Mouse (Mus musculus) intestine, embryonic 15.5 days (tissue): ENCODE measurements around the gene Arntl2. TPM values are rescaled to one million over a fixed set of nuclear protein-coding genes. Genes with fewer than 3 reads are reported as not detected.
"Not testable (repeated sequence)": the region's sequence is repeated elsewhere in the genome, so short reads cannot be mapped to it uniquely, and the experiment has no call there.

Source experiments
- ATAC-seq: fragments of 200-750 bp; cut with Nextera tagmentation; 2 replicates; pipeline ENCODE4 v1.8.0; 2017; ENCODE audit warnings: moderate TSS enrichment, moderate library complexity
- H3K27ac ChIP-seq: fragments of 300-500 bp; sonication (generic); 2 replicates; pipeline ENCODE4 v1.5.1; 2015; ENCODE audit warnings: mild to moderate bottlenecking, inconsistent platforms
- H3K27me3 ChIP-seq: fragments of 300-500 bp; sonication (generic); replicated peaks from 2 replicates; pipeline ENCODE4 v1.6.1; 2015; ENCODE audit warnings: inconsistent platforms
- H3K36me3 ChIP-seq: fragments of 300-500 bp; sonication (generic); 2 replicates; pipeline ENCODE4 v1.6.1; 2015; ENCODE audit warnings: inconsistent platforms
- H3K4me1 ChIP-seq: fragments of 300-500 bp; sonication (generic); replicated peaks from 2 replicates; pipeline ENCODE4 v1.6.1; 2015; ENCODE audit warnings: inconsistent platforms
- H3K4me2 ChIP-seq: fragments of 300-500 bp; sonication (generic); replicated peaks from 2 replicates; pipeline ENCODE4 v1.6.1; 2015; ENCODE audit warnings: mild to moderate bottlenecking, inconsistent platforms
- H3K4me3 ChIP-seq: fragments of 300-500 bp; sonication (generic); replicated peaks from 2 replicates; pipeline ENCODE4 v1.5.1; 2015; ENCODE audit warnings: inconsistent platforms
- H3K9ac ChIP-seq: fragments of 300-500 bp; sonication (generic); 2 replicates; pipeline ENCODE4 v1.6.1; 2015; ENCODE audit warnings: inconsistent platforms
- H3K9me3 ChIP-seq: fragments of 300-500 bp; sonication (generic); 2 replicates; pipeline ENCODE4 v1.6.1; 2016; ENCODE audit warnings: inconsistent platforms
- WGBS: fragments of 180-500 bp; shearing (Covaris S2); methylation state at CpG from one replicate; pipeline ENCODE4 v1.1.7; 2015; 5-methylcytosine and 5-hydroxymethylcytosine counted together
- polyA plus RNA-seq: library from polyadenylated mRNA; unstranded; fragments of >200 nt; fragmentation: Nextera tagmentation; extraction: Ambion mirVana; gene quantifications from 2 replicates; pipeline ENCODE4 v1.2.1, GENCODE M21; 2015

Arntl2 gene
- polyA plus RNA-seq, 1 experiment from 2014 or later: 2.8 TPM

DNA sequence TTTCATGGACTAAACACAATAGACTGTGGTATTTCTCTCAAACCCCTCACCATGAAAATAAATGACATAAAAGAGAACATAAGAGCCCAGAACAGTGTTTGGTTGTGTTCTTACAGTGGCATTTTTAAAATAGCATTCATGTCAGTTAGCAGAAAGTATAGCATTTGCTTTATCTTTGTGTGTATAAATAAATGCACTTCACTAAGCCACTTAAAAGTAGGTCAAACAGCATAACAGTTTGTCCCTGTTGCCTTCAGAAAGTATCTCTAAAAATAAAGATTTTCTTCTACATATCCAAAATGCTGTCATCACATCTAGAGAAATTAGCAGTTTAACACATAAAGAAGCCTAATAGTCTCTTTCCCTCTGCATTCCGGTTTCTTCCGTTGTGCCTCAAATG lies 61.5 kb downstream of the Arntl2 start:
- WGBS: 82% methylated on average over 2 of the region's 2 CpGs
- H3K4me3 ChIP-seq: no peak overlapping the region
- H3K4me1 ChIP-seq: no peaks in the 10 kb centered on the region
- H3K9me3 ChIP-seq: no peaks in the 10 kb centered on the region
- no peaks in the 10 kb centered on the region for H3K27me3 ChIP-seq
- no peaks in the 10 kb centered on the region for H3K36me3 ChIP-seq
- no peak for ATAC-seq
- H3K9ac ChIP-seq: no peak overlapping the region
- no peak overlapping the region for H3K27ac ChIP-seq
- no peak overlapping the region for H3K4me2 ChIP-seq

DNA sequence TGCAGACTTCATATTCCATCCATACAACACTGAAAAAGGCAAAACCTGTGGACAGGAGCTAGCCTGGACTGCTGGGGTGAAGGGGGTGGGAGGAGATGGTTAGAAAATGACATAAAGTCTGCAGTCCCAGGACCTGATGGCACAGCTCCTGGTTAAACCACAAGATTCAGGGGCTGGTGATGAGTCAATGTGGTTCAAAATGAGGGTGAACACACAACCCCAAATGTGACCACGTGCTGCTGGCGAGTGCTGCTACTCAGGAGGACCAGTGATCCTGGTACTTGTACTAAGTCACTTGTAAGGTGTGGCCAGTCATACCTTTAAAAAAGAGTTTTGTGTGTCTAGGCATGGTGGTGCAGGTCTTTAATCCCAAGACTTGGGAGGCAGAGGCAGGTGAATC lies 67.3 kb downstream of the Arntl2 start:
- no peaks in the 10 kb centered on the region for H3K9me3 ChIP-seq
- H3K4me1 ChIP-seq: no peaks in the 10 kb centered on the region
- no peak overlapping the region for H3K4me3 ChIP-seq
- H3K36me3 ChIP-seq: no peaks in the 10 kb centered on the region
- no peaks in the 10 kb centered on the region for H3K27me3 ChIP-seq
- no peak overlapping the region for H3K9ac ChIP-seq
- ATAC-seq: no peak
- H3K27ac ChIP-seq: no peak overlapping the region
- WGBS: 94% methylated on average over 2 of the region's 2 CpGs
- no peak overlapping the region for H3K4me2 ChIP-seq

DNA sequence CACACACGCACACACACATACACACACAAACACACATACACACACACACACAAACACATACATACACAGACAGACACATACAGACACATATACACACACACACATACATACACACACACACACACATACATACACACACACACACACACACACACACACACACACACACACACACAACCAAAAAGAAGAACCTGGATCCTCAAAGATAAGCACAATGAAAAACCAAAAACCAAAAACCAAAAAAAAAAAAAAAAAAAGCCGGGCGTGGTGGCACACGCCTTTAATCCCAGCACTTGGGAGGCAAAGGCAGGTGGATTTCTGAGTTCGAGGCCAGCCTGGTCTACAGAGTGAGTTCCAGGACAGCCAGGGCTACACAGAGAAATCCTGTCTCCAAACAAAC lies 68.5 kb downstream of the Arntl2 start:
- 95% methylated on average over 3 of the region's 5 CpGs for WGBS
- H3K27me3 ChIP-seq, H3K4me3 ChIP-seq, H3K4me2 ChIP-seq, ATAC-seq, H3K9ac ChIP-seq, H3K4me1 ChIP-seq, H3K27ac ChIP-seq, H3K36me3 ChIP-seq, H3K9me3 ChIP-seq: not testable (repeated sequence)

DNA sequence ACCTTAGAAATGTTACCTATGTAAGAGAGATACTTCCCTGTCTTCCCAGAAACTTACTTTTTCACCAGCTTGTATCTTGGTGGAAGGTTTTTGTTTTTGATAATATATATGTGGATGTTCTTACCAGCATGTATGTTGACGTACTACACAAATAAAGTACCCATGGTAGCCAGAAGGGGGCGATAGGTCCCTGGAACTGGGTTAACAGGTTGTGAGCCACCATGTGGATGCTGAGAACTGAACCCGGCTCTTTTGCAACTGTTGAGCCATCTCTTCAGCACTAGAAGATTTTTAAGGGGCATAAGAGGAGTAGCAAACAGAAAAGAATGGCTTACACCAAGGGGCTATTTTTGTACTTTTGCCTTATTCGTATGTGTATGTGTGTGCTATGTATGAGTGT lies 69.8 kb downstream of the Arntl2 start:
- Histone ChIP-seq H3K9me3 (no peaks in the 10 kb centered on the region), H3K27ac (no peak overlapping the region), H3K4me1 (no peaks in the 10 kb centered on the region), H3K4me2 (no peak overlapping the region), H3K9ac (no peak overlapping the region), H3K27me3 (no peaks in the 10 kb centered on the region), H3K36me3 (no peaks in the 10 kb centered on the region), H3K4me3 (no peak overlapping the region)
- 81% methylated on average over 4 of the region's 4 CpGs for WGBS
- ATAC-seq: no peak

DNA sequence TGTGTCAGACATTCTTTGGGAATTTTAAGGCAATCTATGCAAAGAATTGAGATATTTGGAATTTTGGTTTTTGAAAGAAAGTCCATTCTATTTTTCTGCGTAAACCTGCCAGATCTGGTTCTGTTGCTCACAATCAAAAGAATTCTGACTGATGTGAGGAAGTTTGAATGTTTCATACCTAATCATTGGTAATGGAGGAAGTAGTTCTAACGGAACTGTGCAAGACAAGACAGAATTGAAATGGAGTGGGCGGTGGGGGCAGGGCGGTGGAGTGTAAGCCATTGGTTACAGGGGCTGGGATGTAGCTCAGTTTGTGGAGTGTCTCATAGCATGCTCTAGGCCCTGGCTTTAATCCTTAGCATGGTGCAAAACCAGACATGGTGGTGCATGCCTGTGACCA lies 76.1 kb downstream of the Arntl2 start:
- Histone ChIP-seq H3K4me3 (no peak overlapping the region), H3K9me3 (no peaks in the 10 kb centered on the region), H3K4me1 (no peaks in the 10 kb centered on the region), H3K4me2 (no peak overlapping the region), H3K27me3 (no peaks in the 10 kb centered on the region), H3K36me3 (no peaks in the 10 kb centered on the region), H3K27ac (no peak overlapping the region), H3K9ac (no peak overlapping the region)
- ATAC-seq: no peak
- WGBS: 86% methylated on average over 4 of the region's 4 CpGs

DNA sequence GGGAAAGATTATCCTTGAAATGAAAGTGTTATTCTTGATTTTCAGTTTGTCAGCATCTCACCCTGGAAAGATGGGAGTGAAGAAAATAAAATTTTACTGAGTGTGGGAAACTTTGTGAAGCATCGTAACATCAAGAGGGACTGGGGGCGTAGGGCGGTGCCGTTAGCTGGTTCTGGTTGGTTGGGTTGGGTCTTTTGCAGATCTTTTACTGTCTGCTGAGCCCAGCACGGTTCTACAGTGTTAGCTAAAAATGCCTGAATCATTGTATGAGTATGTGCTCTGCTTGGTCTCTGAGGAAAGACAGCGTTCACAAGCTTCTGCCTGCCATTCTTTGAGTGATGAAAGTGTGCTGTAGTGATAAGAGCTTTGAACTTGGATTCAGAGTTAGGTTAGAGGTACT lies 78.6 kb downstream of the Arntl2 start:
- Histone ChIP-seq H3K27ac (no peak overlapping the region), H3K4me2 (no peak overlapping the region), H3K9ac (no peak overlapping the region), H3K36me3 (no peaks in the 10 kb centered on the region), H3K4me3 (no peak overlapping the region), H3K4me1 (no peaks in the 10 kb centered on the region), H3K27me3 (no peaks in the 10 kb centered on the region), H3K9me3 (no peaks in the 10 kb centered on the region)
- 84% methylated on average over 6 of the region's 6 CpGs for WGBS
- no peak for ATAC-seq

DNA sequence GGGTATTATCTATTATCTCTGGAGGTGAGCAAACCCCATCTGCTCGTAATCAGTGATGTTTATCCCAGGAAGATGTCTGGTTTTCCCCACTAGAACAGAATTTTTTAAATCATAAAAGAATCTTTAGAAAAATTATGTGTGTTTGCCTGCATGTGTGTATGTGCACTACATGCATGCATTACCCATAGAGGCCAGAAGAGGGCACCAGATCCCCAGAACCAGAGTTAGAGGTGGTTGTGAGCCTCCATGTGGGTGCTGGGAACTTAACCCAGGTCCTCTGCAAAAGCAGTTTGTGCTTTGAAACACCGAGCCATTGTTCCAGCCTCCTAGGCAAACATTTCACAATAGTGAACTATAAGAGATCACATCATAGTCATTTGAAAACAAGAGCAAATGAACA lies 81.0 kb downstream of the Arntl2 start:
- no peak overlapping the region for H3K27ac ChIP-seq
- no peak overlapping the region for H3K4me2 ChIP-seq
- WGBS: 86% methylated on average over 2 of the region's 2 CpGs
- no peaks in the 10 kb centered on the region for H3K27me3 ChIP-seq
- no peaks in the 10 kb centered on the region for H3K36me3 ChIP-seq
- H3K4me1 ChIP-seq: no peaks in the 10 kb centered on the region
- no peak for ATAC-seq
- no peak overlapping the region for H3K4me3 ChIP-seq
- no peak overlapping the region for H3K9ac ChIP-seq
- no peaks in the 10 kb centered on the region for H3K9me3 ChIP-seq

DNA sequence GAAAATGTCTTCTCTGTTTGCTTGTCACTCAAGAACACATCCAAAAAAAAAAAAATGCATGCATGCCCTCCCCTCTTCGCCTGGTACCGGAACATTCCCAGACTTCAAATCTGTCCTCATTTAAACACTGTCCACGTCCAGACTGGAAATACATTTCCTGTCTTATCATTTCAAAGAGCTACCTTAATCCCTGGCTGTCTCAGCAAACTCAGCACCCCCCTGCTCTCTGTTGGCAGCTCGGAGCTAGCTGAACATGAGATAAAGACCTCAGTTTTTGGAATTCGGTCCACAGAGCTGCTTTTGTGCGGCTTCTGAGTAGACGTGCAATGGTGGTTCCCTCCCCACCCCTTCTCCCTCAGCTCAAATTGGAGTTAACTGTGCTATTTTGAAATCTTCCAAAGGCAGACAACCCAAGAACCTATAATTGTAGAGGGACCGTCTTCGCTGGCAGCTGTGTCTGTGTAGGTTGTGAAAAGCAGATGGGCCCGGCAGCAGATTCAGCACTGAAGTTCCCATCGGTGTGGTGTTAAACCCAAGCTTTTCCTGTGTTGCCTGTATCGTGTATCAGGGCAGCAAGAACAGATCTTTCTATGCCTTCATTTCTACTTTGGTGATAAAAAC lies 81.7 kb downstream of the Arntl2 start:
- Histone ChIP-seq H3K27me3 (no peaks in the 10 kb centered on the region), H3K4me3 (no peak overlapping the region), H3K4me2 (no peak overlapping the region), H3K9me3 (no peaks in the 10 kb centered on the region), H3K27ac (no peak overlapping the region), H3K36me3 (no peaks in the 10 kb centered on the region), H3K9ac (no peak overlapping the region), H3K4me1 (0 out of 2 replicates have a peak, but pooled peaks cover 1% of the 10 kb centered on the region)
- 85% methylated on average over 12 of the region's 12 CpGs for WGBS
- ATAC-seq: no peak

DNA sequence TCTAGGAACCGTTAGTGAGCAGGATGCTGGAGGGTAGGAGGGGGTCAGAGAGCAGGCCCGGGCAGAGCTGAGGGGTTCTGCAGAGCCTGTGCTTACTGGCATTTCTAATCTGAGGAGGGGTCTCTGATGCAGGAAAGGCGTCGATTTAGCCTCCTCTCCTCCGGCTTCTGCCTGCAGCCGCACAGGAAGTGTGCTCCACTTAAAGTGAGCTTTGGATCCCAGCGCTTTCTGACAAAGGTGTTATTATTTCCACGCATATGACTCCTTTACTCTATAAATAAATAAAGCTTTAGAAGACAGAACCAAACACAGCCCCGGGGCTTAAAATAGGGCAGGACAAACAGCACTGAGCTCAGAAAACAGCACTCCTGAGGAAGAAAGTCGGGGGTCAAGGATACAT lies 83.1 kb downstream of the Arntl2 start:
- H3K4me1 ChIP-seq: 0 out of 2 replicates have a peak, but pooled peaks cover 6% of the 10 kb centered on the region
- 44% methylated on average over 10 of the region's 10 CpGs for WGBS
- H3K27me3 ChIP-seq: no peaks in the 10 kb centered on the region
- H3K36me3 ChIP-seq: no peaks in the 10 kb centered on the region
- H3K4me2 ChIP-seq: no peak overlapping the region
- ATAC-seq: no peak
- H3K4me3 ChIP-seq: no peak overlapping the region
- H3K27ac ChIP-seq: no peak overlapping the region
- no peak overlapping the region for H3K9ac ChIP-seq
- H3K9me3 ChIP-seq: no peaks in the 10 kb centered on the region

DNA sequence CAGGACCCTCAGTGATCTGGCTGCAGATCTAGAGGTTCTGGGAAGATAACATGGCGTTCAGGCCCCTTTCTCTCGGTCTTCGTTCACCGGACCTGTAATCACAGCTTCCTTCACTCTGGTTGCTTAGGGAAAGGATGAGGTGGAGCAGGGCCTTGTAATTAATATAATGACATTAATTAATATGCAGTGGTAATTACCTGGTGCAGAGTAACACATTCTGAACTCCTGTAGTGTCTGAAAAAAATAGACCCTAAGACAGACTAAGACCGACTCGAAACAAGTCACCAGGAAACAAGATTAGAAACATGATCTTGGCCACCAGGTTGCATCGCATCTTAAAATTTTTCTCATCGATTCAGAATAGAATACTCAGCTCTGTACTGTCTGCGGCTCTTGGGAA lies 84.0 kb downstream of the Arntl2 start:
- H3K36me3 ChIP-seq: no peaks in the 10 kb centered on the region
- 0 out of 2 replicates have a peak, but pooled peaks cover 6% of the 10 kb centered on the region for H3K4me1 ChIP-seq
- H3K9me3 ChIP-seq: no peaks in the 10 kb centered on the region
- WGBS: 94% methylated on average over 9 of the region's 9 CpGs
- no peak overlapping the region for H3K9ac ChIP-seq
- no peak overlapping the region for H3K4me2 ChIP-seq
- H3K27me3 ChIP-seq: no peaks in the 10 kb centered on the region
- H3K27ac ChIP-seq: no peak overlapping the region
- H3K4me3 ChIP-seq: no peak overlapping the region
- no peak for ATAC-seq

DNA sequence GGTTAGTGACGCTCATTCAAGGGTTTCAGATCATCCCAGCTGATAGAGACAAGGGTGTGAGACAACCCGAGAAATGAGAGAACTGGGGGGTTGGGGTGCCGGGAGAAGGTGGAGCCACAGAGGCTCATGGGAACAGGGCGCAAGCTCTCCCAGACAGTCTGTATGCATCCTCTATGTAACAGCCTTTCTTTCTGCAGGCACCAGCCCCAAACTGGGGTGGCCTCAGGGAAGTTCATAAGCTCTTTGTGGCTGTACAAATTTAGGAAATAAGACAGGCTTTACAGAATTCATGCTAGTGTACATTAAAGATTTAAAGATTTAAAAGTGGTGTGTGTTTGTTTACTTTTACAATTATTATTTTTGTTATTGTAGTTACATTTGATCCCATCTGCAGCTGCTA lies 84.4 kb downstream of the Arntl2 start:
- H3K4me2 ChIP-seq: no peak overlapping the region
- ATAC-seq: no peak
- H3K9ac ChIP-seq: no peak overlapping the region
- no peaks in the 10 kb centered on the region for H3K27me3 ChIP-seq
- 75% methylated on average over 4 of the region's 4 CpGs for WGBS
- H3K4me3 ChIP-seq: no peak overlapping the region
- no peaks in the 10 kb centered on the region for H3K36me3 ChIP-seq
- H3K9me3 ChIP-seq: no peaks in the 10 kb centered on the region
- no peak overlapping the region for H3K27ac ChIP-seq
- 0 out of 2 replicates have a peak, but pooled peaks cover 6% of the 10 kb centered on the region for H3K4me1 ChIP-seq

DNA sequence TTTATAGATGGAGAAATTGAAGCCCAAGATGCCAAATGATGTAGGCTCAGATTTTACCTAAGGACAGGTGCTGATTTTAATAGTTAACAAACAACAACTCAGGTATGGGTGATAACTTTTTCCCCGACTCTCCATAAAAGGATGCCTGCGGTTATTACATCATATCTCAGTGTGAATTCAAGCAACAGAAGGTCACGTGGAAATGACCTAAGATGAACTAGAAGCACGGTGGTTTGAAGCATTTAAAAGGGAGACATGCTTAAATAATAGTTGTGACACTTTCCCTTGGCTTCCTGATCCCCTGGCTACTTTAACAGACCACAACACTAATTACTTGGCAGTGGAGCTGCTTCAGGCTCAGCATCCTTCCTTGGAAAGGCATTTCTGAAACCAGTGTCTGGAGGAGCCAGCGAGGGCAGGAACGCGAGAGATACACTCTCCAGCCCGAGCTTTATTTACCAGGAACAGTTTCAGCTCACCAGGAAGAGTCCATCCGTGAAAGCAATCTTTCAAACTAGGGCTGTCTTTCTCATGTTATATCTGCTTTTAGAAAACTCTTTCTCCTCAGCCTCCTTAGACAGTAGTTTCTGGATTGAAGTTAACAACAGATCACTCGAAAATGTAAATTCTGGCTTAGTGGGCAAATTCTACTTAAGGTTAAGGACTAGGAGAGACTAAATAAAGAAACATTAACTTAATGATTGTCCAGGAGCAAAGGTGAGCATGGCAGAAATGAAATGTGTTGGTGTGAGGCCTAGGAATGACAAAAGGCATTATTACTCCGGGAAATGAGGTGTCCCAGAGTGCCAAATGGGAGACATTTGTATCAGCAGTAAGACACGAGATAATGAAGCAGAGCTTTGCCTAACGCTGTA lies 86.3 kb downstream of the Arntl2 start:
- Histone ChIP-seq H3K9ac (no peak overlapping the region), H3K27ac (no peak overlapping the region), H3K36me3 (no peaks in the 10 kb centered on the region), H3K4me1 (0 out of 2 replicates have a peak, but pooled peaks cover 6% of the 10 kb centered on the region), H3K9me3 (no peaks in the 10 kb centered on the region), H3K4me3 (no peak overlapping the region), H3K4me2 (no peak overlapping the region), H3K27me3 (no peaks in the 10 kb centered on the region)
- no peak for ATAC-seq
- 47% methylated on average over 13 of the region's 13 CpGs for WGBS
